Mouse (Mus musculus): ENCODE measurements around the gene Map4k2.

DNA sequence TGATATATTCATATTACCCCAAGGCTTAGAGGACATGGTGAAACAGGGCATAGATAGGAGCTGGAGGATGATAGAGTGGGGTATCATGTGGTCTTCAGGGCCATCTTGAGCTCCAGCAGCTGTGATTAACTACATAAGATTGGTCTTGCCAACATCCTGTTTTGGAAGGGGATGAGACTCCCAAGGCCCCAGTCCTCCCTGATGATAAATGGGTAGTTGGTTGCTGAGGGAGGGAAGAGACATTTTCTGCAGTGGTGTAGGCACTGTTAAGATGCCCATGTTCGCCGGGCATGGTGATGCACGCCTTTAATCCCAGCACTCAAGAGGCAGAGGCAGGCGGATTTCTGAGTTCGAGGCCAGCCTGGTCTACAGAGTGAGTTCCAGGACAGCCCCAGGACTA is 40.3 kb downstream of the Map4k2 start:
- TF ChIP-seq CTCF (IDR thresholded peaks at IDR 0.05; ENCODE audit: borderline replicate concordance, extremely low read depth, insufficient read depth, insufficient read length): no peak
- TF ChIP-seq POLR2A (IDR thresholded peaks at IDR 0.05; ENCODE audit: borderline replicate concordance, extremely low read depth, insufficient read depth, insufficient read length, poor library complexity, severe bottlenecking): no peak
